Mouse (Mus musculus) CH12.LX (cell line): ENCODE results near the gene Gm5460. TPM values are rescaled to one million over a fixed set of nuclear protein-coding genes. Genes with fewer than 3 reads are reported as not detected.
A peak's percentile ranks its signal among the peaks of the same experiment; 100 is the strongest.

Experiments
- DNase-seq: peaks from one replicate; pipeline ENCODE4 v3.0.0-alpha.2; 2013; ENCODE audit errors: extremely low read depth
- H3K27ac ChIP-seq: 2 replicates; pipeline ENCODE4 v1.5.1; 2012; ENCODE audit warnings: low read depth, mild to moderate bottlenecking, control low read depth, moderate library complexity; ENCODE audit not compliant: insufficient read depth
- H3K27me3 ChIP-seq: replicated peaks from 2 replicates; pipeline ENCODE3; 2012; ENCODE audit warnings: inconsistent platforms
- H3K36me3 ChIP-seq, 2 experiments: replicated peaks in 1 of 2; 2 replicates each; pipeline versions ENCODE3 to v1.6.1; 2012; ENCODE audit warnings: inconsistent platforms in 1 of 2, low read length in 1 of 2, mild to moderate bottlenecking in 1 of 2, mixed read lengths in 1 of 2, moderate library complexity in 1 of 2; ENCODE audit not compliant: control insufficient read depth in 1 of 2, insufficient read depth in 1 of 2
- H3K4me1 ChIP-seq, 2 experiments: 2 replicates each; pipeline ENCODE4 v1.6.1; 2012; ENCODE audit warnings: inconsistent platforms in 1 of 2, moderate library complexity in 1 of 2; ENCODE audit not compliant: insufficient read depth in 2 of 2, control insufficient read depth in 1 of 2
- H3K4me2 ChIP-seq: 2 replicates; pipeline ENCODE4 v1.6.1; 2012; ENCODE audit warnings: low read depth, mild to moderate bottlenecking, control low read depth; ENCODE audit not compliant: poor library complexity, insufficient read depth, severe bottlenecking
- H3K4me3 ChIP-seq, 3 experiments: fragments of 150-350 bp in 1 of 3; sonication (generic) in 1 of 3; replicated peaks in 1 of 3; 2 replicates each; pipeline versions ENCODE3 to v1.5.1; 2011 to 2012; ENCODE audit warnings: low read depth in 2 of 3, low read length in 2 of 3, mild to moderate bottlenecking in 2 of 3, moderate library complexity in 2 of 3, control low read depth in 1 of 3, improper control_type of control experiment in 1 of 3, inconsistent platforms in 1 of 3, mixed read lengths in 1 of 3; ENCODE audit not compliant: poor library complexity in 1 of 3
- H3K79me2 ChIP-seq: replicated peaks from 2 replicates; pipeline ENCODE4 v1.6.1; 2012; ENCODE audit warnings: mild to moderate bottlenecking, moderate library complexity; ENCODE audit not compliant: control insufficient read depth, poor library complexity, insufficient read depth, severe bottlenecking; ENCODE audit errors: extremely low read depth
- H3K9ac ChIP-seq: 2 replicates; pipeline ENCODE4 v1.6.1; 2012; ENCODE audit warnings: low read depth, mild to moderate bottlenecking, control low read depth, moderate library complexity; ENCODE audit not compliant: insufficient read depth
- H3K9me3 ChIP-seq: replicated peaks from 2 replicates; pipeline ENCODE3; 2012; ENCODE audit warnings: low read length, inconsistent platforms, mixed read lengths
- BHLHE40 ChIP-seq: IDR thresholded peaks from 2 replicates; pipeline ENCODE4 v1.6.1; 2011; ENCODE audit warnings: mild to moderate bottlenecking, low read depth, low read length, improper control_type of control experiment
- CHD1 ChIP-seq: IDR thresholded peaks from 2 replicates; pipeline ENCODE4 v1.6.1; 2012; ENCODE audit warnings: low read depth, low read length, improper control_type of control experiment, inconsistent platforms
- CHD2 ChIP-seq: IDR thresholded peaks from 2 replicates; pipeline ENCODE4 v1.6.1; 2011; ENCODE audit warnings: low read length, improper control_type of control experiment
- CTCF ChIP-seq, 2 experiments: IDR thresholded peaks in 1 of 2; conservative IDR thresholded peaks in 1 of 2; 2 replicates each; pipeline ENCODE4 v1.5.1; 2011 to 2012; ENCODE audit warnings: low read depth in 2 of 2, low read length in 2 of 2, improper control_type of control experiment in 1 of 2, inconsistent platforms in 1 of 2, mild to moderate bottlenecking in 1 of 2, moderate library complexity in 1 of 2
- ELF1 ChIP-seq: IDR thresholded peaks from 2 replicates; pipeline ENCODE4 v1.6.1; 2014; ENCODE audit warnings: low read depth, mild to moderate bottlenecking, inconsistent platforms, low read length, improper control_type of control experiment
- IRF4 ChIP-seq: IDR thresholded peaks from 2 replicates; pipeline ENCODE4 v1.6.1; 2014; ENCODE audit warnings: low read depth, mild to moderate bottlenecking, inconsistent platforms, low read length, improper control_type of control experiment
- JUN ChIP-seq: IDR thresholded peaks from 2 replicates; pipeline ENCODE4 v1.6.1; 2011; ENCODE audit warnings: low read depth, mild to moderate bottlenecking, low read length, improper control_type of control experiment, moderate library complexity; ENCODE audit not compliant: insufficient read depth
- KAT2A ChIP-seq: IDR thresholded peaks from 2 replicates; pipeline ENCODE4 v1.6.1; 2012; ENCODE audit warnings: low read length, improper control_type of control experiment, inconsistent platforms; ENCODE audit not compliant: insufficient replicate concordance
- MAX ChIP-seq: IDR thresholded peaks from 2 replicates; pipeline ENCODE4 v1.6.1; 2011; ENCODE audit warnings: low read length, improper control_type of control experiment
- MAZ ChIP-seq: IDR thresholded peaks from 2 replicates; pipeline ENCODE4 v1.6.1; 2012; ENCODE audit warnings: low read depth, mild to moderate bottlenecking, inconsistent platforms, low read length, improper control_type of control experiment, moderate library complexity
- MXI1 ChIP-seq: IDR thresholded peaks from 2 replicates; pipeline ENCODE4 v1.6.1; 2011; ENCODE audit warnings: mild to moderate bottlenecking, low read depth, low read length, improper control_type of control experiment
- MYC ChIP-seq: IDR thresholded peaks from 2 replicates; pipeline ENCODE4 v1.6.1; 2011; ENCODE audit warnings: low read depth, mild to moderate bottlenecking, improper control_type of control experiment, low read length
- NRF1 ChIP-seq: IDR thresholded peaks from 2 replicates; pipeline ENCODE4 v1.6.1; 2014; ENCODE audit warnings: low read depth, mild to moderate bottlenecking, inconsistent platforms, low read length, improper control_type of control experiment, moderate library complexity
- POLR2AphosphoS2 ChIP-seq: IDR thresholded peaks from 2 replicates; pipeline ENCODE4 v1.6.1; 2011; ENCODE audit warnings: low read depth, low read length, improper control_type of control experiment
- RAD21 ChIP-seq: IDR thresholded peaks from 2 replicates; pipeline ENCODE4 v1.6.1; 2011; ENCODE audit warnings: low read depth, mild to moderate bottlenecking, low read length, improper control_type of control experiment, moderate library complexity
- SIN3A ChIP-seq: IDR thresholded peaks from 2 replicates; pipeline ENCODE4 v1.6.1; 2012; ENCODE audit warnings: low read length, improper control_type of control experiment, inconsistent platforms
- SMC3 ChIP-seq: IDR thresholded peaks from 2 replicates; pipeline ENCODE4 v1.6.1; 2011; ENCODE audit warnings: low read depth, low read length, improper control_type of control experiment
- TCF12 ChIP-seq: IDR thresholded peaks from 2 replicates; pipeline ENCODE4 v1.6.1; 2014; ENCODE audit warnings: low read depth, mild to moderate bottlenecking, inconsistent platforms, low read length, improper control_type of control experiment
- USF2 ChIP-seq: conservative IDR thresholded peaks from 2 replicates; pipeline ENCODE4 v1.6.1; 2011; ENCODE audit warnings: low read depth, low read length, improper control_type of control experiment
- ZKSCAN1 ChIP-seq: IDR thresholded peaks from 2 replicates; pipeline ENCODE4 v1.6.1; 2012; ENCODE audit warnings: low read depth, inconsistent platforms, low read length, improper control_type of control experiment, borderline replicate concordance
- ZMIZ1 ChIP-seq: IDR thresholded peaks from 2 replicates; pipeline ENCODE4 v1.6.1; 2012; ENCODE audit warnings: low read depth, mild to moderate bottlenecking, inconsistent platforms, low read length, improper control_type of control experiment
- dilution Hi-C: fragments of 300-500 bp; cut with MboI; formaldehyde crosslinking; loops from 2 replicates; pipeline ENCODE4 v1.14.3; 2020; ENCODE audit warnings: low sequenced_read_pairs; ENCODE audit not compliant: extremely low pct_unique_long_range_greater_than_20kb, extremely low pct_ligation_motif_present
- in situ Hi-C: fragments of 300-500 bp; cut with MboI; formaldehyde crosslinking; loops from 3 replicates; pipeline ENCODE4 v1.14.3; 2019; ENCODE audit warnings: low sequenced_read_pairs, low pct_ligation_motif_present, low pct_unique_long_range_greater_than_20kb, mixed read lengths
- polyA plus RNA-seq: library from polyadenylated mRNA; unstranded; fragments of >175 nt; gene quantifications from 2 replicates; pipeline ENCODE4 v1.2.1, GENCODE M21; 2012; ENCODE audit warnings: low read depth; ENCODE audit not compliant: insufficient read length
- total RNA-seq, 2 experiments: library from RNA; depleted of rRNA; stranded (reverse); fragments of 300-350 nt in 1 of 2; fragments of >200 nt in 1 of 2; gene quantifications; 2 replicates each; pipeline ENCODE4 v1.2.3; 2012 to 2014

Gene Gm5460
- total RNA-seq (2012; rRNA removed) (not detected in 2 replicates), total RNA-seq (2014; rRNA removed) (not detected in 2 replicates), polyA plus RNA-seq (not detected in 2 replicates)

GRCm38 (mm10) chr14:34016381-34016780 is at the start of gene Gm5460:
Gene Gm5460, plus strand, starts transcription at chr14:34016758.
- H3K4me3 ChIP-seq = no peak within 1 kb of the TSS
- no peak within 1 kb of the TSS for H3K9ac ChIP-seq
- H3K27ac ChIP-seq = no peak within 1 kb of the TSS
- no peaks in the 10 kb centered on the region for H3K9me3 ChIP-seq
- no peaks in the 10 kb centered on the region for H3K36me3 ChIP-seq
- no peak within 1 kb of the TSS for H3K4me2 ChIP-seq
- in situ Hi-C loops (no loop called here), dilution Hi-C loops (no loop called here)
- H3K27me3 ChIP-seq = no peaks in the 10 kb centered on the region
- TF ChIP-seq ZKSCAN1 (no peak), RAD21 (no peak), SMC3 (no peak), JUN (no peak), IRF4 (no peak), NRF1 (no peak), USF2 (no peak), MAX (no peak), ZMIZ1 (no peak), TCF12 (no peak)
- TF ChIP-seq, all 38 proteins: peak for 0
- peaks cover 0 to 5% of the 10 kb centered on the region in 2 experiments; a peak in 1 of 4 replicates for H3K4me1 ChIP-seq
- no peak for DNase-seq
- H3K79me2 ChIP-seq = no peaks in the 10 kb centered on the region

- H3K4me3 ChIP-seq = no peak overlapping the region
- TF ChIP-seq RAD21 (peak; percentile 24), ZKSCAN1 (no peak), NRF1 (no peak), POLR2AphosphoS2 (no peak), CHD2 (no peak), TCF12 (no peak), CHD1 (no peak), CTCF (conservative IDR thresholded peaks at IDR 0.05 in 1 of 2, IDR thresholded peaks at IDR 0.05 in 1 of 2; ENCODE audit: low read depth in 2 of 2, low read length in 2 of 2) (peak in 1 of 2 experiments; percentile 68; a peak in 2 of 4 replicates), MAX (no peak), USF2 (no peak), JUN (no peak), ELF1 (no peak), MAZ (no peak), MXI1 (no peak), MYC (no peak), BHLHE40 (no peak), SMC3 (peak; percentile 36), SIN3A (no peak), KAT2A (no peak)
- TF ChIP-seq, all 38 proteins: peak for 3
- dilution Hi-C loops = no loop called here
- Histone ChIP-seq H3K36me3 (no peaks in the 10 kb centered on the region), H3K4me2 (no peak overlapping the region), H3K27ac (no peak overlapping the region), H3K27me3 (peaks cover 4% of the 10 kb centered on the region), H3K4me1 (peaks cover 0 to 6% of the 10 kb centered on the region in 2 experiments; a peak in 1 of 4 replicates), H3K9me3 (no peaks in the 10 kb centered on the region), H3K79me2 (no peaks in the 10 kb centered on the region), H3K9ac (no peak overlapping the region)
- DNase-seq = peak; percentile 21
- in situ Hi-C loops = no loop called here
Observed at GRCm38 (mm10) chr14:33972679-33973078, 43.9 kb upstream of the Gm5460 start.
